Mouse (Mus musculus): ENCODE results near the gene Adamtsl2.

Gene Adamtsl2

DNA sequence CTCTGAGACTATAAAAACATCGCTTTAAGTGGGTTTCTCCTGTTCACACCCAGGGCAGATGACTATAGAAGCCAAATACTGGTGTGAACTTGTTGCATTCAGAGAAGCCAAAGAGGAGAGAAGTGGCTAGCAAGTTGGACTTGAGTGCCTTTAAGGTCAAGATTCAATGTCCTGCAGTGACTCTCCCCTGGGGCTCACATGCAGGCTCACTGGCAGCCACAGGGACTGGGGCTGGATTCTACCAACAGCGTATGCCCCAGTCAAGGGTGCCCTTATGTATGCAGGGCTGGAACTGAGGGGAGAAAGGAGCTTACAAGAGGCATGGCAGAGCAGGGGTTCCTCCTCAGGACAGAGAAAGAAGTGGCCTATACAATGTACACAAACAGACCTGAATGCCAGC lies 40.6 kb downstream of the Adamtsl2 start:
- DNase-seq (ENCODE audit: low spot score in 2 of 2), result no peak

GRCm38 (mm10) chr2:27120241-27120641 lies 41.1 kb downstream of the Adamtsl2 start:
- DNase-seq (ENCODE audit: low spot score in 2 of 2), result no peak

DNA sequence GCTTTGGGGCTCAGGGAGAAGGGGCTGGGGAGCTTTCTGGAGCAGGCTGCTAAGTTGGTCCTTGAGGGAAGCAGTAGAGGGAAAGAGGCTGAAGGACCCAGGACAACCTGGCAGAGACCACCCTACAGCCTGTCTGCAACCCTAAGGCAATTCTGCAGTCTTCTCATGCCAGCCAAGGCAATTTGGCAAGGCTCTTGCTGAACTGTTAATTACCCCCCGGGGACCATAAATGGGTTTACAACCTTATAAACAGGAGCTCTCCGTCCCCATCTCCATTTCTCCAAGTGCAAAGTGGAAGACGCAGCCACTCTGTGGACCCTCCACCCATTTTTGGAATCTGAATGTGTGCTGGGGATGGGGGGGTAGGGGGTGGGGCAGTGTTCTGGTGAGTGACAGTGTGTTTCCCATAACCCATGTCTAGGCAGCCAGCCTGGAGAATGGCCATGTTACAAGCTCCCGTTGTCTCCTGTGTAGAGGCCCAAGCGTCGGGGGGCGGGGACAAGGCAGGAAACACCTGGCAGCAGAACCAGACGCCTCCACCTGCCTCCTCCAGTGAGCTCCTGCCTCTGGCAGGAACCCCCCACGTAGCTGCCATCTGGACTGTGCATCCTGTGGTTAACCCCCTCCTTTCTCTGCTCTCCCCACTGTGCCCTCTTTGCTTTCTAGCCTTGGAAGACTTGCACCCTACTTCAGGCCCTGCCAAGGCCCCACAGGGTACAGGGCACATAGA lies 42.6 kb downstream of the Adamtsl2 start:
- peak in 1 of 2 experiments; percentile 38 for DNase-seq (ENCODE audit: low spot score in 2 of 2)

DNA sequence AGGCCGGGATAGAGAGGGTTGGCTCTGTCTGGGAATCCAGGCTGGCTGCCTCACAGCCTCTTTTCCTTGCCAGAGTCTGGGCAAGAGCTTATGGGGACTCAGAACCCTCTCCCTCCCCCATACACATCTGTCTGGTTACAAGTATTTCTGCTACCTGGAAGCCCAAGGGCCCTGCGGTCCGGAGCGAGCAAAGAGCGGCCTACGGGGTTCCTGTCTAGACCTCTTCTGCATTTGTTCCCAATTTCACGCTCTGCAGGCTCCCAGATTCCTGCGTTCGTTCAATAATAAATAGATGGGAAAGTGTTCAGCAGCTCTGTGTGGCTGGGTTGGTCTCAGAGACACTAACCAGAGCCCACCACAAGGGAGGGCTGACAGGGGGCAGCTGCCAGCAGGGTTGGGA lies 43.4 kb downstream of the Adamtsl2 start:
- DNase-seq (ENCODE audit: low spot score in 2 of 2), result no peak

- DNase-seq (ENCODE audit: low spot score in 2 of 2), result no peak
Observed at GRCm38 (mm10) chr2:27123121-27123520, 43.9 kb downstream of the Adamtsl2 start.

GRCm38 (mm10) chr2:27125979-27126378 lies 46.8 kb downstream of the Adamtsl2 start:
- peak in 1 of 2 experiments; percentile 47 for DNase-seq (ENCODE audit: low spot score in 2 of 2)

DNA sequence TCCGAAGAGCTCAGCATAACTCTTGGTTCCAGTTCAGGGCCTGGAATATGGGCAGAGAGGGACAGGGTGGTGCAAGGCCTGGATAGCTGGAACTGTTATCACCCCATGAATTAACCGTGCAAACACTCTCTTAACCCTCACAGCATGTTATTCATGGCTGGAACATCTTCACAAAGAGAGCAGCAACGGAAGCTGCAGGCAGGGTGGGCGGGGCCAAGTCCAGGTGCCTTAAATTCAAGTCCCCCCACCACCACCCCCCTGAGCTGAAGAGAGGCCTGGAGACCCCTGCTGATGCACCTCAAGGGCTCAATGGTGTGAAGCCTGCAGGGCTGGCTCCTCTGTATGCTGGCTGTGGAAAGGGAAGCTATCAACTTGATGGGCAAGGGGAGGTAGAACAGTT lies 47.3 kb downstream of the Adamtsl2 start:
- no peak for DNase-seq (ENCODE audit: low spot score in 2 of 2)

- DNase-seq (ENCODE audit: low spot score in 2 of 2), result no peak
Observed at GRCm38 (mm10) chr2:27128990-27129389, 49.8 kb downstream of the Adamtsl2 start.

GRCm38 (mm10) chr2:27135935-27136334 lies 56.8 kb downstream of the Adamtsl2 start:
- DNase-seq (ENCODE audit: low spot score in 2 of 2), result no peak

DNA sequence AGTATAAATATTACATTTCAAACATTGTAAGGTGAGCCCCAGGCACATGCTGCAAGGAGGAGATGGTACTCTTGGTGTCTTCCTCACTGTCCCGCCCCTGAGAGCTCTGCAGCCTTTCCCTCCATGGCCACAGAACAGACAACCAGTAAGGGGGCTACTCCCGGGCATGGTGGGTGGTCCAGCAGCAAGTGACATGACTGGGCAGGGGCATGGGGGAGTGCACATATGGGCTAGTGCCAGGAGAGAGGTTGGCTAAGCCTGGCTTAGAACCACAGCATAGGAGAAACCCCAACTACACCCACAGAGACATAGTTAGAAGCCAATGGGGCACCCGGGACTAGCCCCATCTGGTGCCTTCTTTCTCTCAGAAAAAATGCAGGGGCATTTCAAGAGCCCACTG lies 57.2 kb downstream of the Adamtsl2 start:
- DNase-seq (ENCODE audit: low spot score in 2 of 2), result no peak

DNA sequence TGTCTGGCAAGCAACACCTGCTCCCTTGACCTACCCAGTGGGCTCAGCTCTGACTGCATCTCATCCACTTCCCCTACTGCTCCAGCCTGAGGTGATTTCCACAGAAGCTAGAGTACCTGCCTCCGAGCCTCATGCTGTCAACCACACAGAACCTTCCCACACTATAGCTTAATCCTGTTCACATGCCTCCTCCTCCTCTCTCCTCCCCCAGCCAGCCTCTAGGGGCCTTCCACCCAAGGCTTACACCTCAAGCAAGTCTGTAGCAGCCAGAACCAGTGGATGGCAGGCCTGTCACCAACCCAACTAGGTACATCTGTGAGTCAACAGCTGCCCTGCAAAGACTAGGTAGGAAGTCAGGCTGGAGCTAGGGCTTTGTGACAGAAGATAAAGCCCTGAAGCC lies 57.6 kb downstream of the Adamtsl2 start:
- DNase-seq (ENCODE audit: low spot score in 2 of 2), result peak in 1 of 2 experiments; percentile 45

- no peak for DNase-seq (ENCODE audit: low spot score in 2 of 2)
Observed at GRCm38 (mm10) chr2:27138356-27138755, 59.2 kb downstream of the Adamtsl2 start.

DNA sequence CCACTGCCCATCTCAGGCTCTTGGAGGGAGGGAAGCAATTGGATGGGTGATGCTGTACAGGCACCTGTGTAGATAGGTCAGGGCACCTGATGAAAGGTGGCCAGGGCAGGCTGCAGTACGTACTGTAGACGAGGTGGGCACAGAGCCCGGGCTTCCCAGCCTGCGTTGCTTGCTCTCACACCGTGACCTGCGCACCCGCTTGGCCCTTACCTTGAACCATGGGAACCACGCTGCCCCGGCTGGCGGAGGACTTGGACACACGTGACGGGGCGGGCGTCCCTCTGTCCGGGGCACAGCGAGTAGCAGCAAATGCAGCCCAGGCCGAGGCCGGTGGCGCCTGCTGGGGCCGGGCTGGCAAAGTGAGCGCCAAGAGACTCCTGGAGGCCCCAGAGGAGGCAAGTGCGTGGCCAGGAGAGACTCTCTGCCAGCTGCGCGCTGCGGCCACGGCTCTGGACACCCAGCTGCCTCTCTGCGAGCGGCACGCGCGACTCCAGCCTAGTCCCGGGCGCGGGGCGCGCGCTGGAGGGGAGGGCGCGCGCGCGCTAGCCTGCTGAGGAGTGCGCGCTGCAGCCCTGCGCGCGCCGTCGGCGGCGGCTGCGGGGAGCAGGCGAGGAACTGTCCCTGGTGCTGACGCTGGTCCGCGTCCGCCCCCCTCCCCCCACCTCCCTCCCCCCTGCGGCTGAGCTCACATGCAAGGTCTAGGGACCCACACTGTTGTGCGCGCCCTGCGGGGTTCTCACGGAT lies 62.9 kb downstream of the Adamtsl2 start, which contains the start of gene Fam163b:
Gene Fam163b (minus strand): TSS at position 542 of the 744 bp plus-strand sequence.
- peak; percentile 53 to 61 for DNase-seq (ENCODE audit: low spot score in 2 of 2)

DNA sequence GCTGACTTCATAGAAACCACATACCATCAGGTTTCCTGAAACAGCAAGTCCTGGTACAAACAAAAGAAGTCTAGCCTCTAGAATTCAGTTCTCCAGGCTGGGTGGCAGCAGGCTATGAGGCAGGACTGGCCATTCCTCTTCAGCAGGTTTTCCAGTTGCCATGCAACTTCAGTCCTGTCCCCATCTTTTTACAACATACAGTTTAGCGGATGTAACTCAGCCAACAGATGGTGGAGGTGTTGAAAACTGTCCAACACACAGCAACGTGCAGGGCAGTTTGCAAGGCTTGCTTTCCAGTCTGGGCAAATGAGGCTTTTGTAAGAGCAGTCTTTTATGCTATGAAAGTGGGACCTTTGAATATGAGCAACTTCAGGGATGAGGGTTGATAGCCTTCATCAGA lies 65.8 kb downstream of the Adamtsl2 start:
- DNase-seq (ENCODE audit: low spot score in 2 of 2), result peak; percentile 53 to 62

GRCm38 (mm10) chr2:27146840-27147239 lies 67.7 kb downstream of the Adamtsl2 start:
- no peak for DNase-seq (ENCODE audit: low spot score in 2 of 2)

GRCm38 (mm10) chr2:27149457-27149856 lies 70.3 kb downstream of the Adamtsl2 start:
- no peak for DNase-seq (ENCODE audit: low spot score in 2 of 2)

DNA sequence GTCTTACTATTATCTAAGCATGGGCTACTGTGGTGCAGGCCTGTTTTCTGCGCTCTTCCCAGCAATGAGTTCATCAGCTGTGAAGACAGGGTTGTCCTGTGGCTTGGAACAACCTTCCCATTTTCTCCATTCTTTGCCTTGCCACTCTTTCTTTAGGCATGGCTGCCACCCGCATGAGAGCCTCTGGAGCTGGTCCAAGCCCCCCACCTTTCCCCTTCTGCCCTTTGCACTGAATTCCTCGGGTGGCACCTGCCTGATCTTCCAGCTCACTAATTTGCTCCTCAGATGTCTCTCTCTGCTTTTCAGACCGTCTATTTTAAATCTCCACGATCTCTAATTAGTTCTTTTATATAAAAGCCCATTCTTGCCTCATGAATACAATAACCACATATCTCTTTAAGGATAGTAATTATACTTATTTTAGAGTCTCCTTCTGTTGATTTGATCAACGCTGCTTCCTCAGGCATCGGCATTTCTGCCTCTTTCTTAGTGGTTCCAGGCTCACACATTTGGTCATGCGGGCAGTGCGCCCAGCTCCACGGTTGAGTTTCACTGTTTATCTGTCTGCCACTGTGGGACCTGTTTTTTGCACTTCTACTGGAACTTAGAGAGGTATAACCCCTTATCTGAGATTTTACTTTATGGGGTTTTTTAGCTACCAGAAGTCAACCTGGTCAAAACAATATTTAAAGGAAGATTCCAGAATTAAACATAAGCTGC lies 75.4 kb downstream of the Adamtsl2 start:
- no peak for DNase-seq (ENCODE audit: low spot score in 2 of 2)

DNA sequence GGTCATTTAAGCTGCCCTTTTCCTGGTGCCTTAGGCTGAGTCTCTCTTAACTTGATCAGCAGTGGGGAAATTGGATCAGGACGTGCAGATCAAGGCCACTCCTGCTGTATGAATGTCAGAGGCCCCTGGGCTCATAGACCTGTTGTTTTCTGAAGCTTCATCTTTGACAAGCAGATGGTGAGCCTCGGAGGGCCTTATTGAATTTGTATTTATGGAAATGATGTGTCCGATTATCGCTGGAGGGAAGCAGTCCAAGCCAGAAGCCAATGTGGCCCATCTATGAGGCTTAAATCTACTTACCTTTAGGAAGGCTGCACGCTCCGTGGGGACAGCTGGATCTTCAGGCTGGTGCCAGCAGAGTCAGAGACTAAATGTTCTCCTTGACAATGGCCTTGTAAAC lies 77.4 kb downstream of the Adamtsl2 start:
- no peak for DNase-seq (ENCODE audit: low spot score in 2 of 2)
